Mouse (Mus musculus) gastrocnemius, adult 18-20 months (tissue): ENCODE measurements around the gene B4gat1. TPM values are rescaled to one million over a fixed set of nuclear protein-coding genes. Genes with fewer than 3 reads are reported as not detected.
"Not testable (repeated sequence)": the region's sequence is repeated elsewhere in the genome, so short reads cannot be mapped to it uniquely, and the experiment has no call there.

Experiments used
- DNase-seq: peaks from one replicate; pipeline ENCODE4 v3.0.0; 2021; ENCODE audit warnings: low spot score
- long read RNA-seq, 2 experiments: library from polyadenylated mRNA; stranded (forward); transcript quantifications; one replicate each; pipeline ENCODE4 v2.0.0; 2021
- total RNA-seq, 2 experiments: library from RNA; stranded (reverse); gene quantifications; 2 replicates each; pipeline ENCODE4 v1.2.3; 2021

B4gat1 gene
- 10 to 100 TPM; 18.7 to 23.2 TPM for total RNA-seq
- long read RNA-seq, experiment 1, transcript B4gat1-201 (2 exons, 2,032 nt), result major isoform, 73 of 74 reads
- long read RNA-seq, experiment 1, partial matches to known transcripts, result 0 of 74 reads
- long read RNA-seq, experiment 1, other reads (novel, unspliced or antisense), result 0 of 74 reads
- long read RNA-seq, experiment 2, transcript B4gat1-201 (2 exons, 2,032 nt), result major isoform, 65 of 66 reads
- long read RNA-seq, experiment 2, partial matches to known transcripts, result 0 of 66 reads
- long read RNA-seq, experiment 2, other reads (novel, unspliced or antisense), result 0 of 66 reads

DNA sequence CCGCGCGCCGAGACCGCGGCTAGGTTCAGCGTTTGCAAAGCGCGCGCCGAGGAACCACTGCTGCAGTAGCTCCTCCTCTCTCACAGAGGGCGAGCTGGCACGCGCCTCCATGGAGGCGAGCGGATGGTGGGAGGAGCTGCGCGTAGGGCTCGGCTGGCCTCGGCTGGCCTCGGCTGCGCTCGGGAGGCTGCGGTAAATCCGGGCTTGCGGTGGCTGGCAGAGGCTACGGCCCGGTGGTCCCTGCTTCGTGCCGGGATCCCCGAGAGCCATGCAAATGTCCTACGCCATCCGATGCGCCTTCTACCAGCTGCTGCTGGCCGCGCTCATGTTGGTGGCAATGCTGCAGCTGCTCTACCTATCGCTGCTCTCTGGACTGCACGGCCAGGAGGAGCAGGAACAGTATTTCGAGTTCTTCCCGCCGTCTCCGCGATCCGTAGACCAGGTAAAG, at the start of gene B4gat1, which contains the start of gene AC124502.3:
Gene B4gat1 (plus strand): TSS at position 118 of the 448 bp plus-strand sequence.
Gene AC124502.3 (plus strand): TSS at position 183 of the 448 bp plus-strand sequence.
- DNase-seq, result peak; percentile 90

DNA sequence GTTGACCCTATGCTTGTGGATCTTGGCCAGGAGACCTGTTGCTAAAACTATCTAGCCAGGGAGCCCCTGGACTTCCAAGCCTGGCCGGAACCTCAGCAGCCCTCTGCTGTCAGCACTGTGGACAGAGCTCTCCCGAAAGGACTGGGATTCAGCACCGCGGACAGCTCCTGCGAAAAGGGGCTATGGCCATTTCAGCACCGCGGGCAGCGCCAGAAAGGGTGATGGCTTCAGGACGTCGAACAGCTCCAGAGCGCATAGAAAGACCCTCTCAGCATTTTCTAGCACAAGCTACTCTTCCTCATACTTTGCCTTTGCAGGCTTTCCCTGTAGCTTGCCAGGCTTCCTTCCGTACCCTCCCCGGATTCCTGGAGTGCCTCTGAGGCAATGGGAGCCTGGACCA, 49.6 kb upstream of the B4gat1 start:
- DNase-seq, result peak; percentile 93

DNA sequence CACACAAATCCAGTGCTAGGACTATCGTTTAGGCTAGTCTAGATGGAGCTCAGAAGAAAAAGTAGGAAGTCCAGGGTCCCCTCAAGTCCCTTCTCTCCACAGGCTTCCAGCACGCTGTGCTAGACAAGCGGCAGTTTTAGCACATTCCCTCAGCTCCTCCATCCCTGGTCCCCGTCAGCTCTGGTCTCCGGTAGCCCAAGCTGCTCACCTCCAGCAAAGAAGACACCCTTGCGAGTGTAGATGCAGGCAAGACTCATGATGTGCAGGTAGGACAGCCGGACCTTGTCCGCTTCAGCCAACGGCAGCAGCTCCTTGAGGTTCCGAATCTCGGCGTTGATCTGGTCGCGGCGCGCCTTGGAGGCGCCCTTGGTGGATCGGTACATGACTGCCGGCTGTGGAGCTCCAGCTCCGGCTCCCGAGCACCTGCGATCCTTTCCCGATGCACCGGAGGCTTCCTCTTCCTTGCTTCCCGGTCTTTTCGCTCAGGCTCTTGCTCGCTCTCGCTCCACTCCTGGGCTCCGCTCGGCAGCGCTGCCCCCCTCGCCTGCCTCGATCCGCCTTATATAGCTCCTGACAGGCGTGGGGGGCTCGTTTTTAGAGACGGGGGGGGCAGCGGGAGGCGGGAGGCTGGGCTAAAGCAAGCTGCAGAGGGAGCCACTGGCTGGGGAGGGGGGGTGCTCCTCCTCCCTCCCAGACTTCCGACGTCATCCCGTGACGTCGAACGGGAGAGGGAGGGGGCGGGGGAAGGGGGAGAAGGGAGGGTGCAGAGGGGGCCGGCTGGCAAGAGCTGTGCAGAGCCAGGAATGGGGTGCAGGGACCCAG, 49.0 kb upstream of the B4gat1 start:
- DNase-seq, result no peak

DNA sequence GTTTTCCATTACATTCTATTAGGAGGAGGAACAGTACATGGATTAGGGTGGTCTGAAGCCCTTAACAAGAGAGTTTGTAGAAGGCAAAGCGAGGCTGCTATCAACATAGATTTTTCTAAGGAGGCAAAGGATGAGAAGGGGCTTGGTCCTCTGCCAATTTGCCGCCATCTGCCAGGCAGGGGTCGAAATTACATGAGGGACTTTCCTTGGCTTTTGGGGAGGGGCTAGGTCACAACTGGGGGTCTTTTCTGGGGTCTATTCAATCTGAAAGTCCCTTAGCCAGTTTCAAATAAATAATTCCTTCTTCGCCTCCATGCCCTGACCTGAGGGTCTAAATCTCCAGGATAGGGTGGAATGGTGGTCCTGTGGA, 48.4 kb upstream of the B4gat1 start, which contains the start of gene Npas4:
Gene Npas4 (minus strand): TSS at position 61 of the 370 bp plus-strand sequence.
- DNase-seq, result no peak

DNA sequence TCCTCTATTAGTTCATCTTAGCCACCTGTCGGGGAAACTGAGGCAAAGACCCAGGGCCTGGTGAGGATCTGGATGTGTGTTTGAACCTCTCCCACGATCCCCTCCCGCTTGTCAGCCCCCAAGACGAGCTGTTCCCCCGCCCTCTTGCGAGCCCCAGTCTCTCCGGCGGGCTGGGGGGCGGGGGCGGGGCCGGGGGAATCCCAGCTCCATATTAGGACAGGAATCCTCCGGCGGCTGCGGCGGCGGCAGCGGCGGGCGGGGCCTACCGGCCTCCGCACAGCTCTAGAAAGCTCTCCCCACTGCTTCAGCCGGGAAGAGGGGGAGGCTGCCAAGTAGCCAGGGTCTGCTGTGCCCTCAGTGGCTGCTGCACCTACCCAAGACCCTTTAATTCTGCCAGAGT, 47.9 kb upstream of the B4gat1 start:
- no peak for DNase-seq

DNA sequence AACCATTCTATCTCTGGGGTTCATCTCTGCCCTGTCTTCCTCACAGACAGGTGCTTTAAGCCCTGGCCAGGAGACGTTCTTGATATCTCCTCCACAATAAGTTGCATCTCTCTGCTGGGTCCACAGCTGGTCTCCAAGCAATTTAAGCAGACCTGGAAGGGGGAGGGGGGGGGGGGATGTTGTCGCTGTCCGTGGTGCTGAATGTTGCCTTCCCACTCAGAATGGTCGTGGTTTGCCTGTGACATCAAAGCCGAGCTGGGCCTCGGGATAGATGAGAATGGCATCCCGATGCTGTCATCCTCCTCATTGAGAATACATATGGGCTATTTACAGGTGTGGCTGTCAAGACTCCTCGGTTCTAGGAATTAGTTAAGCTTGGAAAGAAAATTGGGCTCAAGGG, 46.3 kb upstream of the B4gat1 start:
- no peak for DNase-seq

DNA sequence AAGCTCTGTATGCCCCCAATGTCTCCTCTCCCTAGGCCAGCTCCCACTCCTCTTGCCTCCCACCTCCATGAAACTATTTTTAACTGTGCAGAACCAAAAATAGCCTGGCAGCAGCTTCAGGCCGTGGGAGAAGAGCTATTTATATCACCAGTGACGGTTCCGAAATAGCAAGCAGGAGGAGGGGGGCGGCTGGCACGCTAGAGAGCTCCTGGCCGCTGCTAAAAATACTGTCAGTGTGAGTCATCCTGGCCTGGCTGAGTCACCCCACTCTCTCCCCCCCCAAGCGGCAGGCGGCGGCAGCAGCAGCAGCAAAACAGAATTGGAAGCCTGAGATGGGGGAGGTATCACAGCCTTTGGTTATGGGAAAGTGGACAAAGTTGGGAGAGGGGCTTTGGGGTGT, 45.7 kb upstream of the B4gat1 start:
- DNase-seq, result peak; percentile 90

DNA sequence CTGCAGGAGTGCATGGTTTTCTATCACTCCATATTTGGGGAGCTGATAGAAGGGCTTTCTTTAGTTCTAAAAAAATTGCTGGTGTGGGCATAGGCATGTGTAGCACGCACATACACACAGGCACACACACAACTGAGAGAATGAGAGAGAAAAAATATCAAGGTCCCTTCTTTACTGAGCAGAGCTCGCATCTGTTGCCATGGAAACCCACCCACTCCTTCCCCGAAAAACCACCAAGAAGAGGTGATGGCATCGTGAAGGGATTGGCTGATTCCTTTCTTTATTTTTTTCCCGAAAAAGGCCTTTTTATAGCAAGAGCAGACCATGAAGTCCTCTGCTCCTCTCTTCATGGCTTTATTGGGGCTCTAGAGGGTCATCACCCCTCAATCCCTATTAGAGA, 44.6 kb upstream of the B4gat1 start:
- no peak for DNase-seq

DNA sequence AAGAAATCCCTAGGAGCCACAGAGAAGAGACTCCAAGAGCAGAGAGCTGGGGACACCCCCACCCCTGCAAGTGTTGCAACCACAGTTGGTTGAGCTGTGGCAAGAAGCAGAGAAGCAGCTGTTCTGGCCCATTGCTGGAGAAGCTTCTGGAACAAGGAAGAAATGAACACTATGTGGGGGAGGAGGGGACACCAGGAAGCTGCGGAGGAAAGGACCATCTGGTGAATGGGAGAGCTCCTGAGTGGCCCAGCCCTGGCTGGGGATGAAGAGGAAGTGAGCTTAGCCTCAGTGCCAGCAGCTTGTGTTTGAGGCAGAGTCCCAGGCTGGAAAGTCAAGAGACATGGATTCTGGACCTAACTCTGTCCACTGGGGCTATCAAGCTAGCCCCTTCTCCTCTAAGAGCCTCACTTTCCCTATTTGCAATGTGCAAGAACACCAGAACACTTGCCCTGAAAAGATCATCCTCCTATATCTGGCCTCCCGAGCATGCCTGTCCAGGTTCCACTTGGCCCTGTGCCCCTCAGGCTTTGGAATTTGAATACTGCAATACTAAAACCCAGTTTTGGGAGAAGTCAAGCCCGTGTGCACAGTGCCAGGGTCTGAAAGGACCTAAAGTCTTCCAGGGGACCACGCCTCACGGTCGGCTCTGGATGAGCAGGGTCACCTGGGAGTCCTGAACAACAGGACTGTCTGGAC, 39.0 kb upstream of the B4gat1 start:
- DNase-seq, result no peak

DNA sequence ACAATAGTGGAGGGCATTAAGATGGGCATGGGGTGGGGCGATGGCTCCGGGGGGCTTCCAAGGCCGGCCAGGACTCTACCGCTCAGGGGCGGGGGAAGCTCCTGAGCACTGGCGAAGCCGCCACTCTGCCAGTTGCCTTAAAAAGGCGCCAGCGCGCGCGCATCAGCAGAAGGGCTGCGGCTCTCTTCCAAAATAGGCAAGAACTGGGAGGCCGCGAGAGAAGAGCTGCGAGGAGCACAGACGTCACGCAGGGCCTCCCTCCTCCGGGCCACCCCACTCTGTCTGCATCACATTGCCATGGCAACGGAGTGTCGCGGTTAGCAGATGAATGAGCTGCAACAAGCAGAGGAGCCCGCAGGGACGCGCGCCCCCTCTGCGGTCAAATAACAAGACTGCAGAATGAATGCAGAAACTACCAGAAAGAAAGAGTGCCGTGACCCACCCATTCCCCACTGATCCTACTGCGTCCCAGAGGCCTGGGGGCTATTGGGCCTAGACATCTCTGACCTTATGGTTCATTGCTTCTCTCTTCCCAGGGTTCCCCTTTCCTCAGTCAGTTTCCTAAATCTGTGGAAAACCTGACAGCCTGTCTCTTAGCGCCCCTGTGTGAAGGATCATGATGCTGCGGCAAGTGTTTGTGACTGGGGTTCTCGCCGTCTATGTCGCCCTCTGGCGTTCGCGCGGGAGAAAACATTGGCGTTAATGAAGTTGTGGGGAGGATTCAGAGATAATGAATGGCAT, 36.8 kb upstream of the B4gat1 start:
- DNase-seq, result peak; percentile 76

DNA sequence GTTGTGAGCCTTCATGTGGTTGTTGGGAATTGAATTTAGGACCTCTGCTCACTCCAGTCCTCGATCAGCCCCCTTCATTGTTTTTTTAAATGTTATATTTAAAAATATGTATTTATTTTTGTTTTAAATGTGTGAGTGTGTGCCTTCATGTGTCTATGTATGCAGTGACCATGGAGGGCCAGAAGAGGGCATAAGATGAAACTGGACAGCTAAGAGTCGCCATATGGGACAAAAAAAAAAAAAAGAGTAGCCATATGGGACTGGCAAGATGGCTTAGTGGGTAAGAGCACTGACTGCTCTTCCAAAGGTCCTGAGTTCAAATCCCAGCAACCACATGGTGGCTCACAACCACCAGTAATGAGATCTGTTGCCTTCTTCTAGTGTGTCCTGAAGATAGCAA, 35.0 kb upstream of the B4gat1 start:
- not testable (repeated sequence) for DNase-seq

DNA sequence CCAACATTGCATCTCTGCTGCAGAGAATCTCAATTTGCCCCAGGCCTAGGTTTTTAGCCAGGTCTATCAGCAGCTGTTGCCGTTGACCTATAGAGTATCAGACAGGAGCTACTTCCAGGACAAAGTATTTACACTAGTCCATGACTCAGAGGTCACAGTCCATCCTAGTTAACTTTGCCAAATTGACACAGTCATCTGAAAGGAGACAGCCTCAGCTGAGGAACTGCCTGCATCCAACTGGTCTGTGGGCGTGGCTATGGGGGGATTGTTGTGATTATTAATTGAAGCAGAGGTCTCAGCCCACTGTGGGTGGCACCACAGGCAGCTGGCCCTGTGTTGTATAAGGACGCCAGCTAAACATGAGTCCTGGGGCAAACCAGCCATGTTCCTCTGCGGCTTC, 33.7 kb upstream of the B4gat1 start:
- no peak for DNase-seq

DNA sequence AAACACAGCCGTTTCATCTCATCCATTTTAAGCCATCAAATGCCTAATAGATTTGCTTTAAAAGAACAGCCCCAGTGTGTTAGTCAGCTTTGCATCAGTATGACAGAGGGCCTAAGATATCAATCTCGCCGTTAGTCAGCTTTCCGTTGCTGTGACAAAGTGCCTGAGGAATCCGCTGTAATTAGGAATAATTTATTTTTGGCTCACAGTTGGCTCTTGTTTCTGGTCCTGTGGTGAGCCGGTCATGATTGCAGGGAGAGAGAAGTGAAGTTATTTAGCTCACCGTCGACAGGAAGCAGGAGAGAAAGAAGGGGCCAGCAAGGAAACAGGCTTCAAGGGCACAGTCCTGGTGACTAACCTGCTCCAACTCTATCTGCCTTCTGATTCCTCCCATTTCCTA, 25.5 kb upstream of the B4gat1 start:
- DNase-seq, result no peak

DNA sequence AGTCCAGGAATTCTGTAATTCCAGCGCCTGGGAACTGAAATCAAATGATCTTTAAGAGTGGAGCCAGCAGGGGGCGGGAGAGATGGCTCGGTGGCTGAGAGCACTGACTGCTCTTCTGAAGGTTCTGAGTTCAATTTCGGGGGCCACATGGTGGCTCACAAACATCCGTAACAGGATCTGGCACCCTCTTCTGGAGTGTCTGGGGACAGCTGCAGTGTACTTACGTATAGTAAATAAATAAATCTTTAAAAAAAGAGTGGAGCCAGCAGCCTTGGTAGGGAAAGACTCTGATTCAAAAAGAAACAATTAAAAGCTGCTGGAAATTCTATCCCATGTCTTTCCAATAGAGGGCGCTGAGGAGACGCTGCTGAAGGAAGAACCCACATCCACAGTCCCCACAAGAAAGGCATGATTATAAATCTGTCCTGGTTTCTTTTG, 23.6 kb upstream of the B4gat1 start:
- DNase-seq, result no peak

DNA sequence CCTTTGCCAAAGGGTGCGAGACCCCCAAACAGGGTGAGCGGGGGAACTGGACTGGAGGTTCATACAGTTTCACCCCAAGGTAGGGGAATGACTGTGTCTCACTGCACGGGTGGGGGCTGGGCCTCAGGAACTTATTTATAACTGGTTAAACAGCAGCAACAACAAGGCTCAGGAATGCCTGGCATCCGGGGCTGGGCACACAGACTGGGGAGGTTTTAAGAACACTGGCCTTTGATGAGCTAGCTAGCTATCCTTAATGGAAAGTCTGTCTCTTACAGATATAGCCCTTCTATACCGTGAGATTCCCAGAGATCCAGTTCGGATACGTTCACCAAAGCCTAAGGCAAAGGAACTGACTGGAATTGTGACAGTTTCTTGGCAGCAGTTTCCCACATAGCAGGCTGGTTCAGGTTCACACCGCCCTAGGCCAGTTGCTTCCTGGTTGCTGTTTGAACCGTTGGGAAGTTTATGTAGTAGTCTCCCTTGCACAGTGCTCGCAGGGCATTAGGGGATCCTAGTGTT, 22.3 kb upstream of the B4gat1 start:
- DNase-seq, result no peak

DNA sequence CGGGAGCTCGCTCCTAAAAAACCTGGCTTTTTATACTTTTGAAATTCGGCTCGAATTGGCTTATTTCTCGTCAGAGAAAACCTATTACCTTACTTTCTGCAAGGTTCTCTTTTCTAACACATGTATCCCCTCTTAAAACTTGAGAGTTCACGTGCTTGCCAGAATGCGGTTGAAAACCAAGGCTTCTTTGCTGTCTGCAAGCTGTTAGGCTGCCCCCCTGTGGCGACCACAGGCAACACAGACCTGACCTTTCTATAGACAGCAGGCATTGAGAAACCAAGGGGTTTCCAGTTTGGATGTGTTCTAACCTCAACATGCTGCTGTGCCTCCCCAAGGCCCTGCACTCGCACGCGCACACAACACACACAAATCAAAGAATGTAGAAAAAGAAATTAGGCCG, 21.8 kb upstream of the B4gat1 start:
- DNase-seq, result peak; percentile 50

DNA sequence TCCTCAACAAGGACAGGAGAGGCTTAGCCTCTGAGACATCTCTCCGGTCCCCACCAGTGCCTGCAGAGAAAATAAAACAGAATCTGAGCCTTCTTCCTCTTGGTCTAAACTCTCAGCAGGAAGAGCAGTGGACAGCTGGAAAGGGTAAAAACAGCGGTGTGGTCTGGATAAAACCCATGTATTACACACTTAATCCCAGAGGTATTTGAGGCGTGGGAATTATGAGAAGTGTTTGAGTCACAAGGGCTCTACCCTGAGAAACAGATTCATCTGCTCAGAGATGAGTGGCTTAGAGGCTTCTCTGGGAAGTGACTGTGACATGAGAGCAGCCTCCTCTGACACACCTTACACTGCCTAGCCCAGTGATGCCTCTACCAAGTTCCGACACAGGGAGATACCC, 21.0 kb upstream of the B4gat1 start:
- no peak for DNase-seq

DNA sequence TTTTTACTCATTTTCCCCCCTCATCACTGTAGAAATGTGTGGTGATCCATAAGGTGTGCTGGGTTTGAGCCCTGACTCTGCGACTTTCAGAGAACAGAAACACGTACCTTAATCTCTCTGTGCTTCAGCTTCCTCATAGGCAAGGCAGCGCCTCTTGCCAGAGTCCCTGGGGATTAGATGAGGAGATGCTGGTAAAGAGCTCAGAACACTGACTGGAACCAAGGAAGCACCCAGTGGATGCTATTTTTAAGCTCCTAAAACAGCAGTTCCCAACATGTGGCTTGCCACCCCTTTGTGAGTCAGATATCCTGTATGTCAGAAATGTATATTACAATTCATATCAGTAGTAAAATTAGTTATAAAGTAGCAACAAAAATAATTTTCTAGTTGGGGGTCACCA, 20.4 kb upstream of the B4gat1 start:
- DNase-seq, result no peak

DNA sequence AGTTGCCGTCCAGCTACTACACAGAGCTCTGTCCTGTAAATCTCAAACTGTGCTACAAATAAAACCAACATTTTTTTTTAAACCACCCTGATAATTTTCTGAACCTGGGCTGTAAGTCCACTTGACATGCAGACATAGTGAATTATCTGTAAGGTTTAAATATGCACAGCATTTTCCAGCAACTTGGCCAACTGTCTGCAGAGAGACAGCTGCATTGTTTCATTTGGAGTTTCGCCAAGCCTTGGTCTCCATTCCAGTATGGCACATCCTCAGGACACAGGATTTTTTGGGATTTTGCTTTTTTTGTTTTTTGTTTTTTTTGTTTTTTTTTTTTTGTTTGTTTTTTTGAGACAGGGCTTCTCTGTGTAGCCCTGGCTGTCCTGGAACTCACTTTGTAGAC, 17.2 kb upstream of the B4gat1 start:
- DNase-seq, result no peak

DNA sequence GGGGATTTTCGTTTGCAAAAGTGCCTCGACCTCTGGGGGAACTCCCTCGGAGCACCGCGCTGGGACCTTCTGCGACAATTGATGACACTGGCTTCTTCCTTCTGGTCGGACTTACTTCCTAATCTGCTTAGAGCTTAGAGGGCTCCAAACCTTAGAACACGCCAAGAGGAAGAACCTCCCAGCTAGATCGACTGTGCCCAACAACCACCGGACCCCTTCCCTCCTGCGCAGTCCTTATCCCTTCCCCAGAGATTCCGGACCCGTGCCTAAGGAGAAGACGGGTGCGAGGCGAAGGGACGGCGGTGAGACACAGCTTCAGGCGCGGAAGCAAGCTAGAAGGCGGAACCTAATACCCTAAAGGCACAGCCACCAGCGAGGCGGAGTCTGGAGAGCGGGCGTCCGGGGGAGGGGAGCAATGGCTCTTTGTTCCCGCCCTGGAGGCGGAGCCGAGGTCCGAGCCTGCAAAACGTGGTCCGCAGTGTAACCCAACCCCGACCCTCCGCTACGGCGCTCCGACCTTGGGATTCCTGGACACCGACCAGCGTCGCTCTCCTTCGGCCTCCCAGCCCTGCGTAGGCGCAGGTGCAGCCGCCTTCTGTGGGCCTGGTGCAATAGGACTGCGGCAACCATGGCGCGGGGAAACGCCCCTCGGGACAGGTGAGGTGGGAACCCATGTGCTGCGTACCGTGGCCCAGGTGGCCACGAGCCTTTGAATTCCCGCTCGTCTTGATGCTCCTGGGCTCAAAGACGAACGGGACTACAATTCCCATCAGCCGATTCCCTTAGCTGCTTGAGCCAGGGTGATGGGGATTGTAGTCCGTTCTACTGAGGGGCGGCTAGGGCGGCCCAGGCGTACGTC, 14.8 kb upstream of the B4gat1 start, which contains the start of gene Slc29a2:
Gene Slc29a2 (plus strand): TSS at position 240 of the 859 bp plus-strand sequence.
- DNase-seq, result peak; percentile 95
